In genomic region chr4:53210685-53211084, GRCm38 (mm10) we compare ENCODE assay signal across 32 mouse cellular contexts.
"Had no signal": no experiment of that assay in that cellular context is flagged by ENCODE, and none has a peak within 500 bp of the region (broad histone marks: within the 10 kb centered on the region; RNA-seq: fewer than 3 reads in every experiment).

No protein-coding gene starts in this region.

- H3K4me3 ChIP-seq: limb, embryonic 10.5 days; limb, embryonic 12.5 days; limb, embryonic 13.5 days; limb, embryonic 15.5 days; liver, embryonic 12.5 days; liver, embryonic 13.5 days; liver, embryonic 15.5 days; lung, embryonic 15.5 days; megakaryocyte, embryonic 14.5 days; midbrain, embryonic 10.5 days; midbrain, embryonic 12.5 days; midbrain, embryonic 13.5 days; midbrain, embryonic 15.5 days; myocyte; neural tube, embryonic 12.5 days had no signal

- H3K36me3 ChIP-seq: limb, embryonic 10.5 days; limb, embryonic 12.5 days; limb, embryonic 13.5 days; limb, embryonic 15.5 days; liver, embryonic 12.5 days; liver, embryonic 13.5 days; liver, embryonic 15.5 days; lung, embryonic 15.5 days; midbrain, embryonic 10.5 days; midbrain, embryonic 12.5 days; midbrain, embryonic 13.5 days; midbrain, embryonic 15.5 days; neural tube, embryonic 12.5 days had no signal

- ATAC-seq: liver, embryonic 12.5 days; liver, postnatal 0 days; lung, postnatal 0 days; midbrain, embryonic 13.5 days; midbrain, embryonic 15.5 days; midbrain, embryonic 16.5 days had no signal

- H3K4me2 ChIP-seq: limb, embryonic 12.5 days; limb, embryonic 13.5 days; limb, embryonic 15.5 days; liver, embryonic 11.5 days; liver, embryonic 12.5 days; liver, embryonic 13.5 days; liver, embryonic 15.5 days; lung, embryonic 14.5 days; lung, embryonic 15.5 days; midbrain, embryonic 11.5 days; midbrain, embryonic 12.5 days; midbrain, embryonic 13.5 days; midbrain, embryonic 15.5 days; neural tube, embryonic 12.5 days had no signal

- DNase-seq: left cerebral cortex, postnatal 4 days; liver; liver, embryonic 13.5 days; liver, postnatal 0 days; lung, adult 18-20 months; lung, adult 2 months; lung, embryonic 14.5 days; lung, postnatal 10 days; lung, postnatal 14 days; lung, postnatal 36 days; lung, postnatal 4 days; midbrain, embryonic 14.5 days had no signal

- H3K27ac ChIP-seq: limb, embryonic 10.5 days; limb, embryonic 12.5 days; limb, embryonic 13.5 days; limb, embryonic 15.5 days; liver, embryonic 12.5 days; liver, embryonic 13.5 days; liver, embryonic 14.5 days; liver, embryonic 15.5 days; lung, embryonic 15.5 days; macrophage; midbrain, embryonic 10.5 days; midbrain, embryonic 12.5 days; midbrain, embryonic 13.5 days; midbrain, embryonic 15.5 days; neural tube, embryonic 12.5 days had no signal

- H3K4me1 ChIP-seq: limb, embryonic 10.5 days; limb, embryonic 12.5 days; limb, embryonic 13.5 days; limb, embryonic 15.5 days; liver, embryonic 12.5 days; liver, embryonic 13.5 days; liver, embryonic 15.5 days; lung, embryonic 15.5 days; megakaryocyte, embryonic 14.5 days; midbrain, embryonic 10.5 days; midbrain, embryonic 12.5 days; midbrain, embryonic 13.5 days; midbrain, embryonic 15.5 days; neural tube, embryonic 12.5 days had no signal

- H3K27me3 ChIP-seq: limb, embryonic 12.5 days; limb, embryonic 13.5 days; limb, embryonic 15.5 days; liver, embryonic 13.5 days; liver, embryonic 15.5 days; lung, embryonic 15.5 days; megakaryocyte, embryonic 14.5 days; midbrain, embryonic 12.5 days; midbrain, embryonic 13.5 days; midbrain, embryonic 15.5 days; neural tube, embryonic 12.5 days had no signal

- H3K9me3 ChIP-seq: limb, embryonic 10.5 days; limb, embryonic 12.5 days; limb, embryonic 13.5 days; limb, embryonic 15.5 days; liver, embryonic 12.5 days; liver, embryonic 13.5 days; liver, embryonic 15.5 days; lung, embryonic 15.5 days; midbrain, embryonic 10.5 days; midbrain, embryonic 12.5 days; midbrain, embryonic 13.5 days; midbrain, embryonic 15.5 days; neural tube, embryonic 12.5 days had no signal

- H3K9ac ChIP-seq: limb, embryonic 12.5 days; limb, embryonic 13.5 days; limb, embryonic 15.5 days; liver, embryonic 12.5 days; liver, embryonic 13.5 days; liver, embryonic 14.5 days; liver, embryonic 15.5 days; liver, postnatal 0 days; lung, embryonic 14.5 days; lung, embryonic 15.5 days; midbrain, embryonic 12.5 days; midbrain, embryonic 13.5 days; midbrain, embryonic 15.5 days; neural tube, embryonic 12.5 days had no signal
